Comparison of ENCODE assay signal across 8 mouse cellular contexts in genomic region chr15:101339537-101339936, GRCm38 (mm10). TPM values are rescaled to one million over a fixed set of nuclear protein-coding genes. Genes with fewer than 3 reads are reported as not detected.
DNase-seq lines count a peak whose midpoint lies in the region; ATAC-seq lines count a peak whose summit lies in the region.

No protein-coding gene starts in this region.

- no peak overlapping the region for H3K4me3 ChIP-seq in embryonic facial prominence, embryonic 13.5 days
- H3K4me3 ChIP-seq in heart, embryonic 10.5 days = no peak overlapping the region
- no peak overlapping the region for H3K4me3 ChIP-seq in kidney, embryonic 15.5 days (replicated peaks)
- no peak overlapping the region for H3K4me3 ChIP-seq in limb, embryonic 15.5 days

- WGBS in embryonic facial prominence, embryonic 13.5 days = 0% methylated on average over 2 of the region's 2 CpGs
- 0% methylated on average over 2 of the region's 2 CpGs for WGBS in heart, embryonic 10.5 days
- 0% methylated on average over 2 of the region's 2 CpGs for WGBS in kidney, embryonic 15.5 days
- WGBS in limb, embryonic 15.5 days = 0% methylated on average over 2 of the region's 2 CpGs

- no peaks in the 10 kb centered on the region for H3K9me3 ChIP-seq in embryonic facial prominence, embryonic 13.5 days
- no peaks in the 10 kb centered on the region for H3K9me3 ChIP-seq in heart, embryonic 10.5 days
- H3K9me3 ChIP-seq in kidney, embryonic 15.5 days (replicated peaks) = no peaks in the 10 kb centered on the region
- no peaks in the 10 kb centered on the region for H3K9me3 ChIP-seq in limb, embryonic 15.5 days

- H3K9ac ChIP-seq in embryonic facial prominence, embryonic 13.5 days = no peak overlapping the region
- H3K9ac ChIP-seq in kidney, embryonic 15.5 days = no peak overlapping the region
- no peak overlapping the region for H3K9ac ChIP-seq in limb, embryonic 15.5 days

- no peak overlapping the region for H3K4me2 ChIP-seq in embryonic facial prominence, embryonic 13.5 days
- H3K4me2 ChIP-seq in kidney, embryonic 15.5 days = no peak overlapping the region
- no peak overlapping the region for H3K4me2 ChIP-seq in limb, embryonic 15.5 days

- no peaks in the 10 kb centered on the region for H3K36me3 ChIP-seq in embryonic facial prominence, embryonic 13.5 days
- no peaks in the 10 kb centered on the region for H3K36me3 ChIP-seq in heart, embryonic 10.5 days
- H3K36me3 ChIP-seq in kidney, embryonic 15.5 days = no peaks in the 10 kb centered on the region
- H3K36me3 ChIP-seq in limb, embryonic 15.5 days = no peaks in the 10 kb centered on the region

- peaks cover 21% of the 10 kb centered on the region for H3K4me1 ChIP-seq in embryonic facial prominence, embryonic 13.5 days
- H3K4me1 ChIP-seq in heart, embryonic 10.5 days = peaks cover 19% of the 10 kb centered on the region
- peaks cover 5% of the 10 kb centered on the region; the same call in 1 of the 2 replicates for H3K4me1 ChIP-seq in kidney, embryonic 15.5 days
- peaks cover 20% of the 10 kb centered on the region for H3K4me1 ChIP-seq in limb, embryonic 15.5 days

- DNase-seq in 3T3-L1 (ENCODE audit: low read depth, low spot score) = peak; percentile 96
- DNase-seq in adrenal gland, postnatal 4 days (ENCODE audit: low spot score in 2 of 2) = peak; percentile 60 to 81
- peak; percentile 93 for DNase-seq in heart, embryonic 10.5 days (ENCODE audit: low spot score)
- peak; percentile 80 for DNase-seq in naive thymus-derived CD4-positive, alpha-beta T cell, adult 2 months (ENCODE audit: low read depth)
- peak; percentile 74 to 91 for DNase-seq in spleen, postnatal 4 days (ENCODE audit: low spot score in 2 of 2)

- H3K27ac ChIP-seq in embryonic facial prominence, embryonic 13.5 days = no peak overlapping the region
- no peak overlapping the region for H3K27ac ChIP-seq in heart, embryonic 10.5 days
- no peak overlapping the region for H3K27ac ChIP-seq in kidney, embryonic 15.5 days
- no peak overlapping the region for H3K27ac ChIP-seq in limb, embryonic 15.5 days

- 0 out of 2 replicates have a peak, but pooled peaks have one; percentile 22 for ATAC-seq in embryonic facial prominence, embryonic 13.5 days (ENCODE audit: insufficient number of reproducible peaks, insufficient read depth, low FRiP score, low TSS enrichment, low read depth)
- peak; percentile 63 for ATAC-seq in kidney, embryonic 15.5 days (replicated peaks; ENCODE audit: low FRiP score)
- ATAC-seq in limb, embryonic 15.5 days (ENCODE audit: insufficient number of reproducible peaks, low FRiP score, low TSS enrichment, low read depth) = peak; percentile 24; the same call in 1 of the 2 replicates

- 0 out of 2 replicates have a peak, but pooled peaks cover 9% of the 10 kb centered on the region for H3K27me3 ChIP-seq in embryonic facial prominence, embryonic 13.5 days
- peaks cover 57% of the 10 kb centered on the region for H3K27me3 ChIP-seq in heart, embryonic 10.5 days (ENCODE audit: insufficient read depth, poor library complexity, severe bottlenecking)
- H3K27me3 ChIP-seq in kidney, embryonic 15.5 days = 0 out of 2 replicates have a peak, but pooled peaks cover 4% of the 10 kb centered on the region
- peaks cover 6% of the 10 kb centered on the region; the same call in 1 of the 2 replicates for H3K27me3 ChIP-seq in limb, embryonic 15.5 days

RNA-seq across cellular contexts. Expression of gene Krt80, which starts 30.4 kb away (rescaled TPM):
- 1 to 10 TPM in 1 of 2 experiments, under 1 TPM in 1; 0.45 to 1.1 TPM for total RNA-seq in adrenal gland, postnatal 4 days (2021)
- polyA plus RNA-seq in embryonic facial prominence, embryonic 13.5 days (2015; fragmentation: Nextera tagmentation; extraction: Ambion mirVana) = 2.5 and 3.1 TPM in 2 replicates
- polyA plus RNA-seq in heart, embryonic 10.5 days (2016; fragmentation: Nextera tagmentation; extraction: Ambion mirVana) = 0.80 and 1.7 TPM in 2 replicates
- 1.6 and 2.3 TPM in 2 replicates for polyA plus RNA-seq in kidney, embryonic 15.5 days (2015; fragmentation: Nextera tagmentation; extraction: Ambion mirVana)
- polyA plus RNA-seq in limb, embryonic 15.5 days (2015; fragmentation: Nextera tagmentation; extraction: Ambion mirVana) = 22.6 and 25.3 TPM in 2 replicates

RNA-seq across cellular contexts. Expression of gene 6030408B16Rik, which starts 46.5 kb away (rescaled TPM):
- total RNA-seq in adrenal gland, postnatal 4 days (2021) = 1 to 10 TPM; 2.6 to 3.4 TPM
- 0.56 and 0.60 TPM in 2 replicates for polyA plus RNA-seq in embryonic facial prominence, embryonic 13.5 days (2015; fragmentation: Nextera tagmentation; extraction: Ambion mirVana)
- polyA plus RNA-seq in heart, embryonic 10.5 days (2016; fragmentation: Nextera tagmentation; extraction: Ambion mirVana) = 0.49 and 1.8 TPM in 2 replicates
- polyA plus RNA-seq in kidney, embryonic 15.5 days (2015; fragmentation: Nextera tagmentation; extraction: Ambion mirVana) = 18.1 and 19.9 TPM in 2 replicates
- polyA plus RNA-seq in limb, embryonic 15.5 days (2015; fragmentation: Nextera tagmentation; extraction: Ambion mirVana) = 0.50 and 0.84 TPM in 2 replicates

RNA-seq across cellular contexts. Expression of gene Atg101, which starts 55.5 kb away (rescaled TPM):
- total RNA-seq in adrenal gland, postnatal 4 days (2021) = 10 to 100 TPM; 37.8 to 38.9 TPM
- 65.9 and 68.4 TPM in 2 replicates for polyA plus RNA-seq in embryonic facial prominence, embryonic 13.5 days (2015; fragmentation: Nextera tagmentation; extraction: Ambion mirVana)
- 59.5 and 77.0 TPM in 2 replicates for polyA plus RNA-seq in heart, embryonic 10.5 days (2016; fragmentation: Nextera tagmentation; extraction: Ambion mirVana)
- 75.0 and 80.1 TPM in 2 replicates for polyA plus RNA-seq in kidney, embryonic 15.5 days (2015; fragmentation: Nextera tagmentation; extraction: Ambion mirVana)
- polyA plus RNA-seq in limb, embryonic 15.5 days (2015; fragmentation: Nextera tagmentation; extraction: Ambion mirVana) = 69.7 and 69.9 TPM in 2 replicates
